Mouse (Mus musculus) heart, postnatal 25 days (tissue): ENCODE results near the gene Uaca. TPM values are rescaled to one million over a fixed set of nuclear protein-coding genes. Genes with fewer than 3 reads are reported as not detected.

Source experiments
- DNase-seq: peaks from one replicate; pipeline ENCODE4 v3.0.0; 2022; ENCODE audit warnings: low spot score
- intact Hi-C: fragments of 180-260 bp; cut with DNase I; formaldehyde crosslinking; loops from one replicate; pipeline ENCODE4 v1.15.1; 2025
- total RNA-seq, 2 experiments: library from RNA; stranded (reverse); gene quantifications; 2 replicates each; pipeline ENCODE4 v1.2.3; 2021

Uaca gene
- total RNA-seq, 2 experiments from 2014 or later = 44.6 to 50.0 TPM

DNA sequence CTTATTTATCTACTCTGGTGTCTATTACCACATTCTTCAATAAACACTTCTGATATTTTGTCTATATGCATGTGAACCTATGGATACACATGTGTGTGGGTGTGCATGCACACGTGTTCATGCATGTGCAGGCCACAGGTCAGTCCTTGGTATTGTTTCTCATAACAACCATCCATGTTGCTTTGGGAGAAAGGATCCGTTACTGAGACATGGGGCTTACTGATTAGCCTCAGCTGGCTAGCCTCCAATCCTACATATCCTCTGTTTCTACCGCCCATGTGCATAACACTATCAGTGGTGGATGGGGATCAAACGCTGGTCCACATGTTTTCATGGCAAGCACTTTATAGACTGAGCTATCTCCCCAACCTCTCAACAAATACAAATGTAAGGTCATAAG is 126.9 kb downstream of the Uaca start:
- intact Hi-C loops = no loop called here
- DNase-seq = no peak

DNA sequence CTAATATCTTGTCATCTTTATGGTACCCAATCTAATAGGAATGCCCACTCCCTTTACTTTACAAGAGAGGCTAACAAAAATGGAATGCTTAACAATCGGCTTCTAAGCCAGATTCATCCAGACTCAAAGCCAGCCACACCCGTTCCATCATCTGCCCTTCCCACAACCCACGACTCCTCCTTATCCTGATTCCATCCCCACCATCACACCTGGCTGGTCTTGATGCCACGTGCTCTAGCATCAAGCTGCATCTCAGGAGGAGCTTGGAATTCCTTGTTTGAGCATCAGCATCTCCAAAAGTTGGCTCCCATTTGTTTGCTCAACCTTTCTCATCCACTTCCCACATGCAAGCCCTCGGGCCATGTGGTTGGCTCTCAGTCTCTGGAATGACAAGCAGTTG is 127.5 kb downstream of the Uaca start:
- intact Hi-C loops = no loop called here

DNA sequence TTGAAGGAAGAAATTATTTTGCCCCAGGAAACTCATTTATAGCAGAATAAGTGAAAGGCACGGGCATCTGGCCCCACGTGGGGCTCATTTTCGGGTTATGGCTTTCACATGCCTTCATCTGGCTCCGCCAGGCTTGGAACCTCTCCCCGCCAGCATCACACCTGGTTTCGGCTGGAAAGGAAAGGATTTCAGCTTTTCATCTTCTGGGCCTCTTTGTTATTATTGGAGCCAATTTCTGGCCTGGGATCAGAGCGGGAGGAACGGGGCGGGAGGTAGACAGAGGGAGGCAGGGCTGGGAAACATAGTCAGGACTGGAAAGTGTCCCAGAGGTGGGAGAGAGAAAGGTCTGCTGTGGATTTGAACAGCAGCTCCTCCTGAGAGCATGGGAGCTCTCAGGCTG is 132.0 kb downstream of the Uaca start:
- no peak for DNase-seq
- intact Hi-C loops = no loop called here

More for the DNA sequence above, 127.5 kb downstream of the Uaca start:
- DNase-seq = no peak

DNA sequence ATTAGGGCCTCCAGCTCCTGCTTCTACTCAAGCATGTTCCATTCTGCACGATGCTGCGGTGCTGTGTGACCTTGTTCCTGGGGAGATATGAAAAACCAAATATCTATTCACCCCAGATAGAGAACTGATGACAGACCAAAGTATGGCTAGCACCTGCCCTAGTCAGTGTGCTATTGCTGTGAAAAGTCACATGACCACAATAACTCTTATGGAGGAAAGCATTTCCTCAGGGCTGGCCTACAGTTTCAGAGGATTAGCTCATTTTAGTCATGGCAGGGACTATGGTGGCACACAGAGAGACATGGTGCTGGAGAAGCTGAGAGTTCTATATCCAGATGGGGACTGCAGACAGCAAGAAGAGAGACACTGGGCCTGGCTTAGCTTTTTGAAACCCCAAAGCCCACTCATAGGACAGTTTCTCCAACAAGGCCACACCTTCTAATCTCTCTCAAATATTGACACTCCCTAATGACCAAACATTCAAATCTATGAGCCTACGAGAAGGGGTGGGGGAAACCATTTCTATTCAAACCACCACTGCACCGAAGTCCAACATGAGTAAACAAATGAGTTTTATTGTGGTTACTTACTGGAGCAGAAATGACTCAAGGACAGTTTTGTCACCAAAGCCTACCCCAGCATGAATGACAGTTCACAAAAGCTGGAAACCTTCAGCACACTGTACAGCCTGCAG is 135.1 kb downstream of the Uaca start:
- intact Hi-C loops = no loop called here
- DNase-seq = no peak

Other genes starting within 250 kb of the Uaca start
- 1 to 10 TPM; 4.1 to 4.3 TPM for gene Lrrc49, start 106.4 kb upstream of the Uaca start, total RNA-seq
- 1 to 10 TPM; 1.3 to 1.5 TPM for gene Larp6, start 81.6 kb upstream of the Uaca start, total RNA-seq